Mouse (Mus musculus) MEL (cell line): ENCODE measurements around the gene Ptprn2. TPM values are rescaled to one million over a fixed set of nuclear protein-coding genes. Genes with fewer than 3 reads are reported as not detected.
A peak's percentile ranks its signal among the peaks of the same experiment; 100 is the strongest.

Source experiments
- DNase-seq: peaks from one replicate; pipeline ENCODE4 v3.0.0; 2011; ENCODE audit warnings: low read depth, low spot score
- H3K27ac ChIP-seq: 2 replicates; pipeline ENCODE4 v1.5.1; 2012; ENCODE audit warnings: low read depth, mild to moderate bottlenecking, control low read depth, low read length, moderate library complexity; ENCODE audit not compliant: control insufficient read depth
- H3K27me3 ChIP-seq, 2 experiments: fragments of 150-350 bp in 1 of 2; sonication (generic) in 1 of 2; 2 replicates each; pipeline ENCODE4 v1.6.1; 2012; ENCODE audit warnings: low read length in 2 of 2, mild to moderate bottlenecking in 2 of 2, improper control_type of control experiment in 1 of 2, moderate library complexity in 1 of 2; ENCODE audit not compliant: insufficient read depth in 2 of 2, control insufficient read depth in 1 of 2
- H3K36me3 ChIP-seq, 2 experiments: 2 replicates each; pipeline ENCODE4 v1.6.1; 2012 to 2014; ENCODE audit warnings: low read length in 2 of 2, improper control_type of control experiment in 1 of 2, inconsistent platforms in 1 of 2, mild to moderate bottlenecking in 1 of 2; ENCODE audit not compliant: insufficient read depth in 2 of 2, control insufficient read depth in 1 of 2
- H3K4me1 ChIP-seq, 2 experiments: fragments of 150-350 bp in 1 of 2; sonication (generic) in 1 of 2; 2 replicates each; pipeline ENCODE4 v1.6.1; 2012; ENCODE audit warnings: low read length in 2 of 2, improper control_type of control experiment in 1 of 2, mild to moderate bottlenecking in 1 of 2; ENCODE audit not compliant: insufficient read depth in 2 of 2, control insufficient read depth in 1 of 2
- H3K4me3 ChIP-seq, 2 experiments: fragments of 150-350 bp in 1 of 2; sonication (generic) in 1 of 2; 2 replicates each; pipeline ENCODE4 v1.5.1; 2012; ENCODE audit warnings: low read depth in 2 of 2, low read length in 2 of 2, mild to moderate bottlenecking in 2 of 2, moderate library complexity in 2 of 2, control low read depth in 1 of 2, improper control_type of control experiment in 1 of 2; ENCODE audit not compliant: control insufficient read depth in 1 of 2, insufficient read depth in 1 of 2
- H3K79me2 ChIP-seq: 2 replicates; pipeline ENCODE4 v1.6.1; 2012; ENCODE audit warnings: mild to moderate bottlenecking, low read length, moderate library complexity; ENCODE audit not compliant: control insufficient read depth, poor library complexity, insufficient read depth
- H3K9ac ChIP-seq: 2 replicates; pipeline ENCODE4 v1.6.1; 2012; ENCODE audit warnings: low read depth, mild to moderate bottlenecking, control low read depth, low read length, moderate library complexity; ENCODE audit not compliant: control insufficient read depth, poor library complexity, severe bottlenecking
- H3K9me3 ChIP-seq: fragments of 150-350 bp; sonication (generic); replicated peaks from 2 replicates; pipeline ENCODE4 v1.6.1; 2012; ENCODE audit warnings: mild to moderate bottlenecking, low read length, improper control_type of control experiment, moderate library complexity; ENCODE audit not compliant: insufficient read depth
- BHLHE40 ChIP-seq: IDR thresholded peaks from 2 replicates; pipeline ENCODE4 v1.6.1; 2012; ENCODE audit warnings: low read depth, mild to moderate bottlenecking, inconsistent platforms, low read length, improper control_type of control experiment, borderline replicate concordance
- CHD1 ChIP-seq: IDR thresholded peaks from 2 replicates; pipeline ENCODE4 v1.6.1; 2012; ENCODE audit warnings: low read depth, mild to moderate bottlenecking, inconsistent platforms, low read length, improper control_type of control experiment
- CHD2 ChIP-seq: IDR thresholded peaks from 2 replicates; pipeline ENCODE4 v1.6.1; 2011; ENCODE audit warnings: low read length, improper control_type of control experiment
- CTCF ChIP-seq, 3 experiments: IDR thresholded peaks in 2 of 3; conservative IDR thresholded peaks in 1 of 3; 2 replicates each; pipeline ENCODE4 v1.5.1; 2011 to 2012; ENCODE audit warnings: low read length in 3 of 3, low read depth in 2 of 3, mild to moderate bottlenecking in 2 of 3, improper control_type of control experiment in 1 of 3, inconsistent platforms in 1 of 3, mixed read lengths in 1 of 3, moderate library complexity in 1 of 3; ENCODE audit not compliant: control insufficient read depth in 1 of 3, insufficient read depth in 1 of 3, poor library complexity in 1 of 3, severe bottlenecking in 1 of 3
- E2F4 ChIP-seq: IDR thresholded peaks from 2 replicates; pipeline ENCODE4 v1.6.1; 2011; ENCODE audit warnings: low read depth, low read length, improper control_type of control experiment, borderline replicate concordance
- ELF1 ChIP-seq: IDR thresholded peaks from 2 replicates; pipeline ENCODE4 v1.6.1; 2014; ENCODE audit warnings: low read depth, mild to moderate bottlenecking, inconsistent platforms, low read length, improper control_type of control experiment, moderate library complexity
- EP300 ChIP-seq, 2 experiments: IDR thresholded peaks; 2 replicates each; pipeline ENCODE4 v1.6.1; 2011; ENCODE audit warnings: improper control_type of control experiment in 2 of 2, low read length in 2 of 2, low read depth in 1 of 2, mild to moderate bottlenecking in 1 of 2
- ETS1 ChIP-seq: IDR thresholded peaks from 2 replicates; pipeline ENCODE4 v1.6.1; 2012; ENCODE audit warnings: low read depth, mild to moderate bottlenecking, inconsistent platforms, low read length, improper control_type of control experiment, moderate library complexity
- JUND ChIP-seq: IDR thresholded peaks from 2 replicates; pipeline ENCODE4 v1.6.1; 2011; ENCODE audit warnings: low read depth, mild to moderate bottlenecking, improper control_type of control experiment, low read length
- KAT2A ChIP-seq: conservative IDR thresholded peaks from 2 replicates; pipeline ENCODE4 v1.6.1; 2012; ENCODE audit warnings: low read depth, low read length, improper control_type of control experiment, inconsistent platforms
- MAFK ChIP-seq: IDR thresholded peaks from 2 replicates; pipeline ENCODE4 v1.6.1; 2011; ENCODE audit warnings: low read depth, mild to moderate bottlenecking, low read length, improper control_type of control experiment, borderline replicate concordance
- MAZ ChIP-seq: IDR thresholded peaks from 2 replicates; pipeline ENCODE4 v1.6.1; 2012; ENCODE audit warnings: low read depth, mild to moderate bottlenecking, inconsistent platforms, low read length, improper control_type of control experiment
- MEF2A ChIP-seq: IDR thresholded peaks from 2 replicates; pipeline ENCODE4 v1.6.1; 2014; ENCODE audit warnings: low read depth, mild to moderate bottlenecking, inconsistent platforms, low read length, improper control_type of control experiment; ENCODE audit not compliant: poor library complexity, insufficient replicate concordance, severe bottlenecking; ENCODE audit errors: extremely low read depth
- MYB ChIP-seq: IDR thresholded peaks from 2 replicates; pipeline ENCODE4 v1.6.1; 2011; ENCODE audit warnings: mild to moderate bottlenecking, low read depth, low read length, improper control_type of control experiment
- MYC ChIP-seq: IDR thresholded peaks from 2 replicates; pipeline ENCODE4 v1.6.1; 2011; ENCODE audit warnings: low read depth, mild to moderate bottlenecking, low read length, improper control_type of control experiment, moderate library complexity
- NELFE ChIP-seq: IDR thresholded peaks from 2 replicates; pipeline ENCODE4 v1.6.1; 2011; ENCODE audit warnings: low read depth, low read length, improper control_type of control experiment
- POLR2A ChIP-seq, 2 experiments: IDR thresholded peaks; 2 replicates each; pipeline ENCODE4 v1.6.1; 2011 to 2012; ENCODE audit warnings: low read length in 2 of 2, mild to moderate bottlenecking in 2 of 2, control low read depth in 1 of 2, improper control_type of control experiment in 1 of 2, low read depth in 1 of 2, moderate library complexity in 1 of 2; ENCODE audit not compliant: control insufficient read depth in 1 of 2, insufficient read depth in 1 of 2, poor library complexity in 1 of 2
- POLR2AphosphoS2 ChIP-seq: IDR thresholded peaks from 2 replicates; pipeline ENCODE4 v1.6.1; 2011; ENCODE audit warnings: low read length, improper control_type of control experiment
- POLR2AphosphoS5 ChIP-seq: IDR thresholded peaks from 2 replicates; pipeline ENCODE4 v1.6.1; 2012; ENCODE audit warnings: low read depth, borderline replicate concordance, mild to moderate bottlenecking, inconsistent platforms, low read length, moderate library complexity, mixed read lengths
- RCOR1 ChIP-seq: IDR thresholded peaks from 2 replicates; pipeline ENCODE4 v1.6.1; 2012; ENCODE audit warnings: low read depth, mild to moderate bottlenecking, inconsistent platforms, low read length, improper control_type of control experiment
- SMC3 ChIP-seq: IDR thresholded peaks from 2 replicates; pipeline ENCODE4 v1.6.1; 2011; ENCODE audit warnings: low read depth, low read length, improper control_type of control experiment
- USF1 ChIP-seq: IDR thresholded peaks from 2 replicates; pipeline ENCODE4 v1.6.1; 2014; ENCODE audit warnings: low read depth, mild to moderate bottlenecking, inconsistent platforms, low read length, improper control_type of control experiment, moderate library complexity
- ZNF384 ChIP-seq: IDR thresholded peaks from 2 replicates; pipeline ENCODE4 v1.6.1; 2012; ENCODE audit warnings: low read depth, mild to moderate bottlenecking, inconsistent platforms, low read length, improper control_type of control experiment
- polyA plus RNA-seq, 2 experiments: library from polyadenylated mRNA; stranded (reverse) in 1 of 2; unstranded in 1 of 2; fragments of >175 nt in 1 of 2; fragments of >200 nt in 1 of 2; gene quantifications; 2 replicates each; pipeline versions ENCODE4 v1.2.1 to v1.2.4; 2012; ENCODE audit warnings: low replicate concordance in 2 of 2, low read depth in 1 of 2; ENCODE audit not compliant: insufficient read length in 2 of 2, insufficient read depth in 1 of 2, missing spikeins in 1 of 2
- total RNA-seq: library from RNA; depleted of rRNA; stranded (reverse); fragments of 300-350 nt; gene quantifications from 2 replicates; pipeline ENCODE4 v1.2.3, GENCODE M21; 2012

The Ptprn2 gene
- total and polyA plus RNA-seq, 3 experiments = not detected

- no peak overlapping the region for H3K4me3 ChIP-seq
- no peaks in the 10 kb centered on the region for H3K9me3 ChIP-seq
- H3K27me3 ChIP-seq = no peaks in the 10 kb centered on the region
- no peaks in the 10 kb centered on the region for H3K36me3 ChIP-seq
- no peak for DNase-seq
- H3K9ac ChIP-seq = no peak overlapping the region
- no peak overlapping the region for H3K27ac ChIP-seq
- TF ChIP-seq MAZ (no peak), ETS1 (no peak), CTCF (IDR thresholded peaks at IDR 0.05 in 2 of 3, conservative IDR thresholded peaks at IDR 0.05 in 1 of 3; ENCODE audit: control insufficient read depth in 1 of 3, insufficient read depth in 1 of 3, low read depth in 2 of 3, low read length in 3 of 3, poor library complexity in 1 of 3, severe bottlenecking in 1 of 3) (peak in 1 of 3 experiments; percentile 6; a peak in 1 of 6 replicates)
- H3K4me1 ChIP-seq = no peaks in the 10 kb centered on the region
- no peaks in the 10 kb centered on the region for H3K79me2 ChIP-seq
These were observed 84.0 kb downstream of the Ptprn2 start for GRCm38 (mm10) chr12:116569568-116569967.

GRCm38 (mm10) chr12:116574102-116574501 lies 88.6 kb downstream of the Ptprn2 start:
- no peak overlapping the region for H3K9ac ChIP-seq
- no peak overlapping the region for H3K27ac ChIP-seq
- H3K79me2 ChIP-seq = no peaks in the 10 kb centered on the region; the same call in 1 of the 2 replicates
- H3K4me3 ChIP-seq = no peak overlapping the region
- no peaks in the 10 kb centered on the region for H3K9me3 ChIP-seq
- no peak for DNase-seq
- TF ChIP-seq RCOR1 (no peak), POLR2A (IDR thresholded peaks at IDR 0.05; ENCODE audit: control insufficient read depth in 1 of 2, insufficient read depth in 1 of 2, low read depth in 1 of 2, low read length in 2 of 2, poor library complexity in 1 of 2) (no peak), NELFE (no peak), MYC (no peak), MEF2A (no peak), POLR2AphosphoS5 (no peak), CHD1 (no peak), BHLHE40 (no peak), USF1 (no peak), ELF1 (no peak), SMC3 (no peak), JUND (no peak), ZNF384 (no peak), POLR2AphosphoS2 (no peak), E2F4 (no peak), EP300 (IDR thresholded peaks at IDR 0.05; ENCODE audit: low read depth in 1 of 2, low read length in 2 of 2) (no peak), MAFK (no peak), MYB (no peak), CHD2 (no peak), KAT2A (no peak)
- no peaks in the 10 kb centered on the region for H3K27me3 ChIP-seq
- no peaks in the 10 kb centered on the region for H3K4me1 ChIP-seq
- H3K36me3 ChIP-seq = no peaks in the 10 kb centered on the region
